Mouse (Mus musculus): Measurements from ENCODE around the gene Vezf1.

DNA sequence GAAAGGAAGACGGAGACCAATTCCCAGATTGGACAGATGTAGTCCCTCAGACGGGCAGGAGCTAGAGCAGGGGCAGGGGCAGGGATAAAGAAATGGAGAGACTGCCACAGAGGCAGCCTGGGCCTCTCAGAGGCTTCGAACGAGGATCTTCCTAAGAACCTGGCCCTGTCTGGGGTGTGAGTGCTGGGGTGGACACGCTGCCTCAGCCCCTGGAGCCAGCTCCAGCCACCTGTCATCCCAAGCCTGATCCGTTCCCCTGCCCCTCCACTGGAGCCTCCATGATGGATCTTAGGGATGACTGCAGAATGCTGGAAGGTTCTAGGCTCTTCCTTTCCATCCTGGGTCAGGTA lies 50.0 kb downstream of the Vezf1 start:
- no peak for TF ChIP-seq USF1 (IDR thresholded peaks at IDR 0.05; ENCODE audit: low read depth)
- TF ChIP-seq CTCF (IDR thresholded peaks at IDR 0.05; ENCODE audit: control insufficient read depth, insufficient read depth, insufficient read length): no peak
- no peak for TF ChIP-seq MAX (IDR thresholded peaks at IDR 0.05)
- no peak for TF ChIP-seq MYOD1 (IDR thresholded peaks at IDR 0.05; ENCODE audit: control insufficient read depth, insufficient read length, low read depth)
- no peak for TF ChIP-seq MYOG (IDR thresholded peaks at IDR 0.05; ENCODE audit: control insufficient read depth, extremely low read depth, insufficient read length)
